Mouse (Mus musculus) gastrocnemius, adult 2 months (tissue): ENCODE measurements at regions not wholly inside any gene's neighbourhood (a gene's known extent, or its start where the extent isn't known, plus 50 kb on each side); places are given as distances from the start of the nearest gene placed in this dataset.
A peak's percentile ranks its signal among the peaks of the same experiment; 100 is the strongest.

Experiments
- DNase-seq: peaks from one replicate; pipeline ENCODE4 v3.0.0; 2022
- H3K27ac ChIP-seq: fragments of 200-600 bp; 2 replicates; pipeline ENCODE4 v1.8.1; 2022; ENCODE audit warnings: mild to moderate bottlenecking
- H3K4me3 ChIP-seq: fragments of 200-600 bp; 2 replicates; pipeline ENCODE4 v1.8.1; 2022; ENCODE audit warnings: mild to moderate bottlenecking, moderate library complexity
- CTCF ChIP-seq: fragments of 200-600 bp; IDR thresholded peaks from 2 replicates; pipeline ENCODE4 v1.8.1; 2022; ENCODE audit warnings: antibody characterized with exemption, mild to moderate bottlenecking, moderate library complexity
- intact Hi-C: fragments of 180-260 bp; cut with DNase I; formaldehyde crosslinking; loops from one replicate; pipeline ENCODE4 v1.15.1; 2025

DNA sequence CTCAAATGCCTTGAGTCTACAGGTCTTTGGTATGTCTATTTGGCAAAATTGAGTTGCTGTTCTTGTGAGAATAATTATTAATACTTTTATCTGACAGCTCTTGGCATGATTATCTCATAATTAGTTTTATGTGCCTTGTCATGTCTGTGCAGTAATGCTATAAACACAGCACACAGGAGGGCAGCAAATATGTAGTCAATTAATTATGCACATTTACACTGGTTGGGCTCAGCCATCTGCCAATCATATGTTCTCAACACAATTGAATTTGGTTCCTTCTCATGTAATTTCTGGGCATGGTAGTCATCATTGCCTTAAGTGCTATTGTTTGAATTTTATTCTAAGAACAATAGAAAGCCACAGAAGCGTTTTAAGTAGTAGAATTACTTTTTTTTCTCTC is 1650.7 kb upstream of the Tenm2 start:
- H3K27ac ChIP-seq: no peak overlapping the region
- no peak for DNase-seq
- intact Hi-C loops: no loop called here
- no peak for TF ChIP-seq CTCF
- H3K4me3 ChIP-seq: no peak overlapping the region

DNA sequence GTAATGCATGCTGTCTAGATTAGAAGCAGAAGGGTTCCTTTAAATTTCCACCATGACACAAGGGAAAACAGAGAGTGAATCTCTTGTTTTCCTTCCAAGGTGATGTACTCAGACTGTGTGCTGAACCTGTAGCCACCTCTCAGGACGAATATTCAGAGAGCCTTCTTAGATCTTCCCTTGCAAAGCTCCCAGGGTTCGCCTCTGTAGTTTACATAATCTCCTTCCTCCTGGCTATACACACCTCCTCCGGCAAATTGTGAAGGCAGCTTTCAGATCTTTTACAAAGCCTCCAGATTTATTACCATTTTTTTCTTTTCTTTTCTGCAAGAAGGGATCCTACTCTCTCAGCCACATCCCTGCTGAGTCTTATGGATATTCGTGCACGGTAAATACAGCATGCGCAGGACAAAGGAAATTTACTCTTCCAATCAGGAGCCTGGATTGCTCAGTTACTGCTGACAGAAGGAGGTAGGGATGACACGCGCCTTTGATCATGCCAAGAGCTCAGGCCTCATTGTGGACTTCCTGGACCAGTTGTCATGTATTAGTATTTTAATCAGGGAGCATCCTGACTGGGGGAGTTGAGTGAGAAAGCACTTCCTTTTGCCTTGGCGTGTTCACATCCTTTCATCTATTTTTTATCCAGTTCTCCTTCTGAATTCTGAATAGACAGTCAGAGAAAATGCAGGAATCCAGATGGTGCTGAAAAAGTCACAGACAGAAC is 1626.0 kb upstream of the Tenm2 start:
- TF ChIP-seq CTCF: no peak
- DNase-seq: no peak
- Histone ChIP-seq H3K4me3 (no peak overlapping the region), H3K27ac (no peak overlapping the region)
- intact Hi-C loops: no loop called here

DNA sequence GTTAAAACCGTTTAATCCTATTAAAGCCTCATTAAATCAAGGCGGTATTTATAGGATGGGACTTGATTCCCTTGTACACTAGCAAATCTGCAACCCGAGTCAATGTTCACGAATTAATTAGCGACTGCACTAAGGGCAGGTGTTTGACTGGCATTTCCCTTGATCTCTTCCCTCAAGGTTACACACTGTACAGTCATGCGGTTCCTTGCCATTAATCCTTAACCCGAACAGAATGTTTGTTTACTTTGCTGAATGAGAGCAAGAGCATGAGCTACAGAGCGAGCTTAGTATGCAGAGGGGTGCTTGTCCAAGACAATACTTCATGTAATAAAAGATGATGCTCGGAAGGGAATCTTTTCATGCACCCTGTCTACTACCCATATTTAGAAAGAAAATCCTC is 1620.9 kb upstream of the Tenm2 start:
- no peak overlapping the region for H3K4me3 ChIP-seq
- intact Hi-C loops: no loop called here
- no peak overlapping the region for H3K27ac ChIP-seq
- no peak for TF ChIP-seq CTCF
- no peak for DNase-seq

DNA sequence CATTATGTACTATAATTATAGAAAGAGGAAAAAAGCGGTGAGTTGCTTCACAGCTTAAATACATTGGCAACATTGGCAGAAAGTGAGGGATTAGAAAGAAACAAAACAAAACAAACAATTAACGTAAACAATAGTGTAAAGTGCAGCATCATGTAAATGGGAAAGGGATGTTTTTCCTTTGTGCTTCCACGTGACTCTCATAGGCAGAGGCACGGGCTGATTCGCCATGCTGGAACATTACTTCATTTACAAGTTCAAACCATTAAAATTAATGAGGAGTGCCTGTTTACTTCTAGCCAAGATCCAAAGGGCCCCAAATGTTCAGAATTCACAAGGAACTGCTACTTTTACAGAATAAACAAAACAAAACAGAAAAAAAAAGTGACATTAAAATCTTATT is 1593.4 kb upstream of the Tenm2 start:
- Histone ChIP-seq H3K27ac (no peak overlapping the region), H3K4me3 (no peak overlapping the region)
- intact Hi-C loops: no loop called here
- no peak for DNase-seq
- TF ChIP-seq CTCF: no peak

DNA sequence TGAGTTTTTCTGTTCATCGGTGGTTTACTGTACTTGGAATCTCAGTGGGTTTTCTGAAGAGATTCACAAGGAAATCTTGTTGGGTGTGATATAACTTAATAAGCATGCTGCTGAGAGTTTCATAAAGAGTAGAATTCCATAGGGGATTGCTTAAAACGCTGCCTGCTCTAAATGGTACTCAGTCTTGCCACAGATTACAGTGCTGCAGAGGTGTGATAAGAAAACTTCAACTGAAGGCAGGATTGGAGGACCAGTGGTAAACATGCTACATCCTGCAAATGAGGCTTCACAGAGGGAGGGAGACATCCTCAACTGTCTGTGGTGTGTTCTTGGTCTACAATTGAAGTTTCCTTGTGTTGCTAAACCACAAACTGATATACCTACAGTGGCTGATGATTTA is 1592.6 kb upstream of the Tenm2 start:
- TF ChIP-seq CTCF: no peak
- no peak for DNase-seq
- intact Hi-C loops: no loop called here
- no peak overlapping the region for H3K4me3 ChIP-seq
- no peak overlapping the region for H3K27ac ChIP-seq

DNA sequence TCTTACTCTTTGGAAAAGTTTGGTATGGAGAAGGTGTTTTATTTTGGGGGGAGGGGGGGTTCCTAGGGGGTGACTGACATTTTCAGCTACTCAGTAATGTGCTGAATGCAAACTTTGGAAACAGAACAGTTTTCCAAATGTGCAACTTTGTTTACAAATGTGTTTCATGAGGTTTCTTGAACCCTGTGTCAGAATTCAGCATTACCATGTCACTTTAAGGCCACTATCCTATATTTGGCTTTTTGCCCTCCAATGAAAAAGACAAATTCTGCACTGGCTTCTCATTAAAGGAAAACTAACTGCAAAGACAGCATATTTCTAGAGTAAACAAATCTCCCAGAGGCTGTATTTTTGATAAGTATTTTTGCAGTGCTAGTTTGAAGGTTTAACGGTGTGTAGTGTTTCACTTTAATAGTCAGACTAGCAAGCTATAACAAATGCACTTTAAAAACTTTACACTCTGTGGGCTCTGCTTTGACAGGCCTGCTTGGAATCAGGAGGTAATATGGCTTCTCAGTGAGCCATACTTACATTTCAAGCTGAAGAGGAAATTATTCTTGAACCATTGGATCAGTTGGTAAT is 1589.5 kb upstream of the Tenm2 start:
- intact Hi-C loops: no loop called here
- TF ChIP-seq CTCF: no peak
- Histone ChIP-seq H3K27ac (no peak overlapping the region), H3K4me3 (no peak overlapping the region)
- DNase-seq: no peak

DNA sequence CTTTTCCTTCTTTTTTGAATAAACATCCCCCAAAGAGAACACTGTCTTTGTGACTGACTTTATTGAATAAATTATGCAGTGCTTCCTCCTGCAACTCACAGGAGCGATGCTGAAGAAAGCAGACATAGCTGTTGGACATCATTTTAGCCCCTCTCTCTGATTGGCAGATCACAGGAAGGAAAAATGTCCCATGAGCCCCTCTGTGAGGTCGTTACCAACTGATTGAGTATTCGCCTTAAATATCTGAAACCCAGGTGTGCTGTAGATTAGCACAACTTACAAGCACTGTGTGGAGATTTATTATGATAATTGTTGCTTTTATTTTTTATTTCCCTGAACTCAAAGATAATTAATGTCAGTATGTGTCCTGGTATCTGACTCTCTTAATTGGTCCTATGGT is 1582.4 kb upstream of the Tenm2 start:
- no peak for TF ChIP-seq CTCF
- no peak for DNase-seq
- intact Hi-C loops: no loop called here
- H3K27ac ChIP-seq: no peak overlapping the region
- H3K4me3 ChIP-seq: no peak overlapping the region

DNA sequence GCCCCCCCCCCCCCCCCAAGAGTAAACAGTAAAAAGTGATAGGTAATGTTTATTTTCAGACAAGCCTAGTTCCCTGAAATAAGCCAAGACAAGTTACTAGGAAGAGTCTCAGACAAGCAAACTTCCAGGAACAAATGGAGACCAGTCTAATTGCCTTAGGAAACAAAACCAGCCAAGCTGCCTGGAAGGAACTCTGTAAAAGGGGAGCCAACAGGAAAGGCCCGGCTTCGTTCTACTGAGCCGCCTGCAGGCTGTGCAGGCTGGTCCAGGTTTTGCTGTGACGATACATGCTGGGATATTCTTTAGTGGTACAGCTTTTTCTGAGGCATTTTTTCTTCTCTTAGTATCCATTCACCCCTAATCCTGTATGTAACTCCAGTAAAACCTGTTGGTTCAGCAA is 1547.8 kb upstream of the Tenm2 start:
- TF ChIP-seq CTCF: no peak
- intact Hi-C loops: no loop called here
- DNase-seq: no peak
- H3K4me3 ChIP-seq: no peak overlapping the region
- no peak overlapping the region for H3K27ac ChIP-seq

DNA sequence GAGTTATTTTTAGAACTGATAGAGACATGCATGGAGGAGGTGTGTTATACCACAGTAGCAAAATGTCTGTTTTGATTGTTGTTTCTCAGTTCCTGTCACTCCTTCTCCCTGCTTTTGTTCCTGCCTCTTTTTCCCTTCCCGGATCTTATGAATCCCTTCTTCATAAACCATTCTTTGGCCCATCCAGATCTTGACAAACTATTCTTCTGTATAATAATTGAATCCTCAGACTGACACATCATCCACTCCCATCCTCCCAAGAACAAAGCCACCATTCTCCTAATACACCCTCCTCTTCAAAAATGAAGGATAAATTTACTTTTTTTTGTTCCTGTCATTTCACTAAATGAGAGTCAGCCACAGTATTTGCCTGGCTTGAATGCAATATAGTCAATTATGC is 1543.8 kb upstream of the Tenm2 start:
- DNase-seq: no peak
- no peak for TF ChIP-seq CTCF
- intact Hi-C loops: no loop called here
- Histone ChIP-seq H3K4me3 (no peak overlapping the region), H3K27ac (no peak overlapping the region)

DNA sequence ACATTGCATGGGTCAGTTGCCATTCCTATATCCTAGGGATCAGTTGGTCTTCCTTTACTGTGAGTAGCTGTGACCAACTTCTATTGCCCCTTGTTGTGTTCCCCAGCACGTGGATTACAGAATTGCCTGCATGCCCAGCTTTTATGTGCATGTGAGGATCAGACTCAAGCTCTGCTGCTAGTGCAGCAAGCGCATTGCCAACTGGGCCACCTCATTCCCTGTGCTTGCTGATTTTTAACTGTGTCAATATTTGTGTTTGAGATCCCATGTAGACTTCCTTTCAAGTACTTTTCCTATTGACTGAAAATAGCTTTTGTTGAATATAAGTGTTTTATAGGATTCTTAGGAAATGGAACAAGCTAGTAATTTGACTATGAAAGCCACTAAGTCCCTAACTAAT is 1526.5 kb upstream of the Tenm2 start:
- no peak for TF ChIP-seq CTCF
- no peak overlapping the region for H3K27ac ChIP-seq
- intact Hi-C loops: no loop called here
- H3K4me3 ChIP-seq: no peak overlapping the region
- no peak for DNase-seq

DNA sequence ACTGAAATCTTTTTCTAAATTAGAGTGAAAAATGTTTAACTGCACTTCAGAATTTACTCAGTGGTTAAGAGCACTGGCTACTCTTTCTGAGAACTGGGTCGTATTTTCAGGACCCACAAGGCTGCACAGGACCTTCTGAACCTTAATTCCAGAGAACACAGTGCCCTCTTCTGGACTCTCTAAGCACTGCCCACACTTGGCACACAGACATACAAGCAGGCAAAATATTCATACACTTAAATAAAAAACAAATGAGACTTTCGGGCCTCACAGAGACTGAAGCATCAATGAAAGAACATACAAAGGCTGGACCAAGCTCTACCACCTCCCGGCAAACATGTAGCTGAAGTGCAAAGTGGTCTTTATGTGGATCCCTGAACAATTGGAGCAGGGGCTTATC is 1511.8 kb upstream of the Tenm2 start:
- no peak for DNase-seq

DNA sequence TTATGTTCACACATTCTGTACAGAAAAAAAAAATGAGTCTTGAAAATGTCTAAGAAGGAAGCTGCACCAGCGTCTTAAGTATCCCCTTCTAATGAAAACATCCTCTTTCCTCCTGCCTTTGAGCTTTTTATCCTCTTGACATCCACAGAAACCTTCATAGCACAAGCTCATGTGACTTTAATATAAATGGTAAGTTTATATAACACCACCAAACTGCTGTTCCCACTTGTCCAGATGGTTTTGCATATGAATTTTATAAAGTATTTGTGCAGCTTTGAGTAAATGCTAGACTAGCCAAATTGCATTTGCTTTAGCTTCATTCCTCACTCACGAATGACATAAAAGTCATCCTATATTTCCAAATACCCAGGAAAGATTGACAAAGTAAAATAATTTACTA is 1493.3 kb upstream of the Tenm2 start:
- no peak overlapping the region for H3K27ac ChIP-seq
- TF ChIP-seq CTCF: no peak
- no peak for DNase-seq
- intact Hi-C loops: no loop called here
- H3K4me3 ChIP-seq: no peak overlapping the region

More for the DNA sequence above, 1511.8 kb upstream of the Tenm2 start:
- H3K4me3 ChIP-seq: no peak overlapping the region
- TF ChIP-seq CTCF: peak; percentile 24; the same call in 1 of the 2 replicates
- intact Hi-C loops: no loop called here
- H3K27ac ChIP-seq: no peak overlapping the region

DNA sequence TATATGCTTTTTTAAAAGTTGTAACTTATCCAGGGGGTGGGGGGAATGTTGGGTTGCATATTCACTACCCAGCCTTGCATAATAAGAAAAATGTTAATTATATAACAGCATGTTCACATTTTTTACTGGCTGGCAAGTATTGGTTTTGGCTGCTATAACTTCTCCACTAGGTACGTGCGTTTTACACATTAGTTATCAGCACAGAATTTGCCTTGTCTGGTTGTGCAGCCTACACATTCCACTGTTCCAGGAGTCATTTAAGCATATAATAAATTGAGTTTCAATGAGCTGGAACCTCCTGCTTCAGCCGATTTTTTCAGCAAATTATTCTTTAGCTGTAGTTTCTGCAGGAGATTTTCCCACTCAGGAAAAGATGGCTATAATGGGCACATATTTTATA is 1479.9 kb upstream of the Tenm2 start:
- no peak for TF ChIP-seq CTCF
- Histone ChIP-seq H3K27ac (no peak overlapping the region), H3K4me3 (no peak overlapping the region)
- DNase-seq: no peak
- intact Hi-C loops: no loop called here

DNA sequence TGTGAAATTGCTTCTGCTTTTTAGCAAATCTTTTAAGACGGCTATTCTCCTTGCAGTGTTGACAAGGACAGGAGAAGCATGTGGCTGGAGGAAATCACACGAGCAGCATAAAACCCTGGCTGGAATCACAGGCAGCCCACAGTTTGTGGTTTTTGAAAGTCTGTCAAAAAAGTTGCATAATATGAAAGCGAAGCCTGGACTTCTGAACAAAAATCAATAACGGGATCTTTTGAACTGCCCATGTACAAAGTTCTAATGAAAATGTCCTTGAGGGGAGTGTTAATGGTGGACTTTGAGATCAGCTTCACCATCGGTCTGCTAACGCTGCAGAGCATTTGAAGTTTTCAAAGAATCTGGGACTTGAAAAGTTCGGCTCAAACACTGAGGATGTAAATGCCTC is 1445.5 kb upstream of the Tenm2 start:
- no peak overlapping the region for H3K27ac ChIP-seq
- no peak for DNase-seq
- intact Hi-C loops: no loop called here
- H3K4me3 ChIP-seq: no peak overlapping the region
- TF ChIP-seq CTCF: no peak
